Mouse (Mus musculus): ENCODE data around the gene Itga3.
"Not testable (repeated sequence)": the region's sequence is repeated elsewhere in the genome, so short reads cannot be mapped to it uniquely, and the experiment has no call there.

The Itga3 gene

GRCm38 (mm10) chr11:95034902-95035301, 41.7 kb downstream of the Itga3 start:
- in situ Hi-C loops (cut with MboI, MseI) = no loop called here

GRCm38 (mm10) chr11:95033617-95034016, 43.0 kb downstream of the Itga3 start:
- in situ Hi-C loops (cut with MboI, MseI) = no loop called here

GRCm38 (mm10) chr11:95032945-95033344, 43.7 kb downstream of the Itga3 start:
- in situ Hi-C loops (cut with MboI, MseI) = no loop called here

GRCm38 (mm10) chr11:95027850-95028470, 48.6 kb downstream of the Itga3 start:
- in situ Hi-C loops (cut with MboI, MseI) = no loop called here

GRCm38 (mm10) chr11:95026849-95027248, 49.8 kb downstream of the Itga3 start:
- in situ Hi-C loops (cut with MboI, MseI) = no loop called here

GRCm38 (mm10) chr11:95026090-95026542, 50.5 kb downstream of the Itga3 start:
- in situ Hi-C loops (cut with MboI, MseI) = no loop called here

GRCm38 (mm10) chr11:95025227-95026012, 51.2 kb downstream of the Itga3 start:
- in situ Hi-C loops (cut with MboI, MseI) = no loop called here

- in situ Hi-C loops (cut with MboI, MseI) = no loop called here
Measured at GRCm38 (mm10) chr11:95024439-95025184, 52.0 kb downstream of the Itga3 start.

- in situ Hi-C loops (cut with MboI, MseI) = no loop called here
Measured at GRCm38 (mm10) chr11:95023481-95023880, 53.1 kb downstream of the Itga3 start.

GRCm38 (mm10) chr11:95022237-95022992, 54.2 kb downstream of the Itga3 start:
- in situ Hi-C loops (cut with MboI, MseI) = no loop called here

GRCm38 (mm10) chr11:95015484-95015883, 61.1 kb downstream of the Itga3 start:
- in situ Hi-C loops (cut with MboI, MseI) = no loop called here

- in situ Hi-C loops (cut with MboI, MseI) = no loop called here
Measured at GRCm38 (mm10) chr11:95012487-95012886, 64.1 kb downstream of the Itga3 start.

- in situ Hi-C loops (cut with MboI, MseI) = no loop called here
Measured at GRCm38 (mm10) chr11:95012075-95012474, 64.5 kb downstream of the Itga3 start.

GRCm38 (mm10) chr11:95011416-95011815, 65.2 kb downstream of the Itga3 start:
- in situ Hi-C loops (cut with MboI, MseI) = no loop called here

GRCm38 (mm10) chr11:95010841-95011403, 65.7 kb downstream of the Itga3 start:
- in situ Hi-C loops (cut with MboI, MseI) = not testable (repeated sequence)

GRCm38 (mm10) chr11:95010141-95010739, 66.4 kb downstream of the Itga3 start:
- in situ Hi-C loops (cut with MboI, MseI) = no loop called here

GRCm38 (mm10) chr11:95009629-95010014, 67.0 kb downstream of the Itga3 start, which contains the start of gene Samd14:
Gene Samd14 (plus strand): TSS chr11:95009879.
- in situ Hi-C loops (cut with MboI, MseI) = no loop called here

- in situ Hi-C loops (cut with MboI, MseI) = no loop called here
Measured at GRCm38 (mm10) chr11:95008661-95009628, 67.7 kb downstream of the Itga3 start.

- in situ Hi-C loops (cut with MboI, MseI) = no loop called here
Measured at GRCm38 (mm10) chr11:95007418-95007817, 69.2 kb downstream of the Itga3 start.

Data from regulatory T cell (primary cell).